In genomic region chr17:35979401-35980362, GRCm38 (mm10) we compare ENCODE assay signal across 7 mouse cellular contexts. TPM values are rescaled to one million over a fixed set of nuclear protein-coding genes. Genes with fewer than 3 reads are reported as not detected.
A peak's percentile ranks its signal among the peaks of the same experiment; 100 is the strongest.
DNase-seq lines count a peak whose midpoint lies in the region; ATAC-seq lines count a peak whose summit lies in the region.

Gnl1 (plus strand) TSS chr17:35979851.
Prr3 (minus strand) TSS chr17:35980236.

- H3K27me3 ChIP-seq in embryonic facial prominence, embryonic 11.5 days (ENCODE audit: control insufficient read depth, insufficient read depth, low read length), result no peaks in the 10 kb centered on the region
- no peaks in the 10 kb centered on the region for H3K27me3 ChIP-seq in limb, embryonic 11.5 days (ENCODE audit: control insufficient read depth, insufficient read depth, low read length)
- no peaks in the 10 kb centered on the region for H3K27me3 ChIP-seq in midbrain, embryonic 14.5 days (ENCODE audit: control insufficient read depth, insufficient read depth, low read length)

- WGBS in embryonic facial prominence, embryonic 11.5 days, result under 1% methylated on average over 86 of the region's 109 CpGs
- WGBS in limb, embryonic 11.5 days, result under 1% methylated on average over 83 of the region's 109 CpGs
- WGBS in midbrain, embryonic 14.5 days, result under 1% methylated on average over 102 of the region's 109 CpGs

- peak within 1 kb of the TSS; percentile 81 for H3K27ac ChIP-seq in embryonic facial prominence, embryonic 11.5 days (replicated peaks; ENCODE audit: low read depth, low read length)
- H3K27ac ChIP-seq in limb, embryonic 11.5 days (replicated peaks; ENCODE audit: low read depth, low read length), result peak within 1 kb of the TSS; percentile 90
- H3K27ac ChIP-seq in midbrain, embryonic 14.5 days (replicated peaks; ENCODE audit: low read depth, low read length), result peak within 1 kb of the TSS; percentile 93

- ATAC-seq in embryonic facial prominence, embryonic 11.5 days (replicated peaks; ENCODE audit: insufficient number of reproducible peaks, low FRiP score, low TSS enrichment, low read depth), result peak; percentile 81
- ATAC-seq in limb, embryonic 11.5 days (ENCODE audit: insufficient number of reproducible peaks, low FRiP score, low TSS enrichment, low read depth), result peak; percentile 81
- peak; percentile 85 for ATAC-seq in midbrain, embryonic 14.5 days (ENCODE audit: low FRiP score, low TSS enrichment)

- DNase-seq in adrenal gland, postnatal 14 days, result peak; percentile 95
- DNase-seq in embryonic facial prominence, embryonic 11.5 days (ENCODE audit: low spot score), result peak; percentile 92
- DNase-seq in heart, adult 11 months, result peak; percentile 99
- peak; percentile 96 for DNase-seq in kidney, adult 18-20 months
- DNase-seq in limb, embryonic 11.5 days (ENCODE audit: low spot score), result peak; percentile 96
- DNase-seq in midbrain, embryonic 14.5 days, result peak; percentile 93
- DNase-seq in spleen, adult 18-20 months, result peak; percentile 81 to 85

- peak within 1 kb of the TSS; percentile 96 for H3K4me3 ChIP-seq in embryonic facial prominence, embryonic 11.5 days (ENCODE audit: low read depth, low read length)
- H3K4me3 ChIP-seq in limb, embryonic 11.5 days (ENCODE audit: low read depth, low read length), result peak within 1 kb of the TSS; percentile 82
- peak within 1 kb of the TSS; percentile 89 for H3K4me3 ChIP-seq in midbrain, embryonic 14.5 days (replicated peaks; ENCODE audit: low read depth, low read length)

- H3K9ac ChIP-seq in embryonic facial prominence, embryonic 11.5 days (replicated peaks; ENCODE audit: low read length), result peak within 1 kb of the TSS; percentile 84
- peak within 1 kb of the TSS; percentile 77 for H3K9ac ChIP-seq in limb, embryonic 11.5 days (ENCODE audit: low read length)
- peak within 1 kb of the TSS; percentile 62 for H3K9ac ChIP-seq in midbrain, embryonic 14.5 days (replicated peaks; ENCODE audit: low read length)

- H3K4me2 ChIP-seq in embryonic facial prominence, embryonic 11.5 days (ENCODE audit: low read depth, low read length), result peak within 1 kb of the TSS; percentile 90
- H3K4me2 ChIP-seq in limb, embryonic 11.5 days (ENCODE audit: low read depth, severe bottlenecking), result peak within 1 kb of the TSS; percentile 90
- H3K4me2 ChIP-seq in midbrain, embryonic 14.5 days (ENCODE audit: low read length), result peak within 1 kb of the TSS; percentile 69

- no peaks in the 10 kb centered on the region for H3K4me1 ChIP-seq in embryonic facial prominence, embryonic 11.5 days (ENCODE audit: control insufficient read depth, insufficient read depth, low read length)
- peaks cover 10% of the 10 kb centered on the region for H3K4me1 ChIP-seq in limb, embryonic 11.5 days (ENCODE audit: control insufficient read depth, insufficient read depth, low read length)
- H3K4me1 ChIP-seq in midbrain, embryonic 14.5 days (ENCODE audit: control insufficient read depth, insufficient read depth, low read length), result peaks cover 18% of the 10 kb centered on the region

- no peaks in the 10 kb centered on the region for H3K9me3 ChIP-seq in embryonic facial prominence, embryonic 11.5 days (replicated peaks; ENCODE audit: control insufficient read depth, low read length)
- no peaks in the 10 kb centered on the region for H3K9me3 ChIP-seq in limb, embryonic 11.5 days (ENCODE audit: control insufficient read depth, low read length)
- H3K9me3 ChIP-seq in midbrain, embryonic 14.5 days (ENCODE audit: control insufficient read depth, low read length), result no peaks in the 10 kb centered on the region

- peaks cover 4% of the 10 kb centered on the region; the same call in 1 of the 2 replicates for H3K36me3 ChIP-seq in embryonic facial prominence, embryonic 11.5 days (replicated peaks; ENCODE audit: control insufficient read depth, insufficient read depth, low read depth, low read length)
- peaks cover 15% of the 10 kb centered on the region; the same call in 1 of the 2 replicates for H3K36me3 ChIP-seq in limb, embryonic 11.5 days (ENCODE audit: control insufficient read depth, insufficient read depth, low read length)
- peaks cover 42% of the 10 kb centered on the region for H3K36me3 ChIP-seq in midbrain, embryonic 14.5 days (ENCODE audit: control insufficient read depth, insufficient read depth, low read length)

RNA-seq across cellular contexts. Expression of gene Gnl1, which starts in this region (rescaled TPM):
- 42.7 and 48.7 TPM in 2 replicates for total RNA-seq in adrenal gland, postnatal 14 days (2021)
- 31.3 and 32.3 TPM in 2 replicates for polyA plus RNA-seq in embryonic facial prominence, embryonic 11.5 days (2014; fragmentation: Nextera tagmentation; extraction: Ambion mirVana)
- 40.8 and 42.9 TPM in 2 replicates for polyA plus RNA-seq in limb, embryonic 11.5 days (2014; fragmentation: Nextera tagmentation; extraction: Ambion mirVana)
- polyA plus RNA-seq in midbrain, embryonic 14.5 days (2014; fragmentation: Nextera tagmentation; extraction: Ambion mirVana), result 42.4 and 49.6 TPM in 2 replicates

RNA-seq across cellular contexts. Expression of gene Prr3, which starts in this region (rescaled TPM):
- 24.3 and 24.7 TPM in 2 replicates for total RNA-seq in adrenal gland, postnatal 14 days (2021)
- polyA plus RNA-seq in embryonic facial prominence, embryonic 11.5 days (2014; fragmentation: Nextera tagmentation; extraction: Ambion mirVana), result 37.7 and 38.2 TPM in 2 replicates
- 41.7 and 42.3 TPM in 2 replicates for polyA plus RNA-seq in limb, embryonic 11.5 days (2014; fragmentation: Nextera tagmentation; extraction: Ambion mirVana)
- 80.3 and 87.3 TPM in 2 replicates for polyA plus RNA-seq in midbrain, embryonic 14.5 days (2014; fragmentation: Nextera tagmentation; extraction: Ambion mirVana)

Comparison
In these comparisons a context has a peak if more than half of its experiments do, and no peak if none do; other contexts are left out.
1. Peak in every context shown above with its lines: DNase-seq, ATAC-seq, H3K4me3 ChIP-seq and H3K27ac ChIP-seq.